Mouse (Mus musculus) inflammation-experienced regulatory T-cells (primary cell): ENCODE measurements around the gene Nars2. TPM values are rescaled to one million over a fixed set of nuclear protein-coding genes. Genes with fewer than 3 reads are reported as not detected.

ENCODE experiments used
- polyA plus RNA-seq, 2 experiments: library from polyadenylated mRNA; unstranded; fragments of 100-300 nt; shearing (Covaris generic); gene quantifications; one replicate each; pipeline ENCODE4 v1.2.1; 2017

Nars2 gene
- 10 to 100 TPM; 19.5 to 39.0 TPM for polyA plus RNA-seq

DNA sequence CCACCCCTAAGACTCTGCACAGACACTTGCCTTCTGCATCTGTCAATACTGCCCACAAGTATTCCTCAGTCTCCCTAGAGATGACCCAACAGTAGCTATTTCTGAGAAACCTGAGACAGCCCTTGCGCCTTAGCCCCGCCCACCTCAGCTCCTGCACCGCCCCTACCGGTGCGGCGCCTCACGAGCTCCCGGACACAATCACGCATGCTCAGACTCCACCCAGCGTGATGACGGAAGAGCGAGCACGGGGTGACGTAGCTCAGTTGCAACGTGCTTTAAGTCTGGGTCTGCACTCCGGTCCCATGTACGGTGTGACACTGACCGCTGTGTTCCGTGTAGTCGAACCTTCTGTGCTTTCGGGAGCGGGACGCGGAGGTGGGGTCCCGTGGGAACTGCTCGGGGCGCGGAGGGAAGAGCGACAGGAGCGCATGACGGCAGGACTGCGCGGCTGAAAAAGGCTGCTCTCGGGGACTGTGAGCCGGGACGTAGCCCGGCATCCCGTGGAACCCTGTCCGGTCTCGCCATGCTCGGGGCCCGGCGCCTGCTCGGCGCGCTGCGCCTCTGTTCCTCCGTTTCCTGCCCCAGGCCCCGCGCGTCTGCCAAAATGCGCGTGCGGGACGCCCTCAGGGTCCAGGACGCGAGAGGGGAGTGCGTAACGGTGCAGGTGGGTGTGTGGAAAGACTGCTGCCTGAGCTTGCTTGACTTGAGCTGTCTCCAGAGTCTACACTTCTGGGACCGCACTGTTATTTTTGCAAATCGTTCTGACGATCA, at the start of gene Nars2:
Gene Nars2, plus strand, starts transcription at position 225 of the 771 bp plus-strand sequence.

DNA sequence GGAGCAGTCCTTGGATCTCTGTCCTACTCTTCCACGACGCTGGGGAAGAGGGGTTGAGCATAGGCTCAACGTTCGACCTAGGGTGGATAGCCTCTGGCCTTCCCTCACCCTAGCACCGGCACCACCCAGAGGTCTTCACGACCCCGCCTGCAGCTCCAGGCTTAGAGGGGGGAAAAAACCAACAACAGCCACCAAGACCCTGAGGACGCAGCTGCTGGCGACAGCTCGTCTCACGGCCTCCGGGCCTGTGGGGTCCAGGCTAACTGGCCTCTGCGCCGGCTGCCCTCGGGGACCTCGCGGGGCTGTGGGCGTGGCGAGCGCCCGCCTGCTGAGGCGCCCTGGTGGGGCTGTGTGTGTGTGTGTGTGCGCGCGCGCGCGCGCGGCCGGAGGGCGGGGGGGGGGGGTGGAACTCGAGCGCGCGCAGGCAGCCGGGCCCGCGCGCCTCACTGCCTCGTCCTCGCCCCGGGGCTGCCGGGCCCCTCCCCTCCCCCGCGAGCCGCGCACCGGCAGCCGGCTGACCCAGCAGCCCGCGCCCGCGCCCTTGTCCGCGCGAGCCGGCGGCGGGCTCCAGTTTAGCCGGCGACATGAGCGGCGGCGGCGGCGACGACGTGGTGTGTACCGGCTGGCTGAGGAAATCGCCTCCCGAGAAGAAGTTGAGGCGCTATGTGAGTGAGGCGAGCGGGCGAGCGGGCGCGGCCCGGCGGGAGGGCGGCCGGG, 130.1 kb downstream of the Nars2 start, which contains the start of gene Gab2:
Gene Gab2, plus strand, starts transcription at position 345 of the 717 bp plus-strand sequence.

Other genes with a start within 250 kb of the Nars2 start
- gene Gab2, start 130.1 kb downstream of the Nars2 start, polyA plus RNA-seq, result under 1 TPM in 1 of 2 experiments, not detected in 1; 0.14 TPM